Mouse (Mus musculus) urinary bladder, postnatal 10 days (tissue): ENCODE results near the gene Efna3.

Source experiments
- DNase-seq: peaks from one replicate; pipeline ENCODE4 v3.0.0; 2022; ENCODE audit warnings: low spot score

The Efna3 gene

DNA sequence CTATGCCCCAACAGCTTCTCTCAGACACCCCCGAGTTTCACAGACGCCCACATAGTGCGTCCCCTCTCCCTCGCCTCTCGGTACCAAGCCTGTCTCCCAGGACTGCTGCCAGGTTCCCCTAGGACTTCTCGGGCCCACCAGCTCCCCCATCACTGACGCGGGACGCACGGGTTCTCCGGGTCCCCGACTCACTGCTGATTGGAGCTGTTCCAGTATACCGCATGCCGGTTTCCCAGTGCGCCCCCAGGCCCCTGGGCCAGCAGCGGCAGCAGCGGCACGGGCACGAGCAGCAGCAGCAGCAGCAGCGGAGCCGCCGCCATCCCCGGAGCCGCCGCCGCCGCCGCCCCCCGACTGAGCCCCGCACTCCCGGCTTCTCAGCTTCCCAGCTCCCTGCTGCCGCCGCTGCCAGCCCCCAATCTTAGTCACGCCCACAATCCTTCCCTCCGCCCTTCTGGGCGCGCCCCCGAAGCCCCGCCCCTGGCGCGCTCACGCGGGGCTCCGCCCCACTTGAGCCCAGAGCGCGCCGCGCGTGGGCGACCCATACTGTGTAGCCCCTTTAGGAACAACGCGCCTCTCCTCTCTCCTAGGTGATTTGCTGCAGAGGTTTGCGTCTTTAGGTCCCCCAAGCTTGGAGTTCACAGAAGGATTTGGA is at the start of gene Efna3:
TSS of gene Efna3 (minus strand) at position 452 of the 652 bp plus-strand sequence.
- no peak for DNase-seq

DNA sequence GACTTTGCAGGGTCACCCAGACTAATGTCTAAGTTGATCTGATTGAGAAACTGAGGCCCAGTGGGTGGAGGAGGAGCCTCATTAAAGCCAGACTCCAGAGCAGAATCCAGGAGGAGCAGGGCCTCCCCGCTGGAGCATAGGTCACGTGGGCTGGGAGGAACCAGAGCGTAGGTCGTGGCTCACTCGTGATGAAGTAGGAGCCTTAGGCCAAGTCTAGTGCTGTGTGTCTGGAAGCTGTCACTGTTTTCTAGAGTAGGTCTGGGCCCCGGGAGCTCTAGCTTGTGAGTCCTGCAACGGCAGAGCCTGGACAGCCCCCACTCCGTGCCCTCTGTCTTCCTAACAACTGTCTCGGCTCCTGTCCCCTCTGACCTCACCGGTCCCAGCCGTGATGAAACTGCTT is 44.6 kb upstream of the Efna3 start:
- no peak for DNase-seq

DNA sequence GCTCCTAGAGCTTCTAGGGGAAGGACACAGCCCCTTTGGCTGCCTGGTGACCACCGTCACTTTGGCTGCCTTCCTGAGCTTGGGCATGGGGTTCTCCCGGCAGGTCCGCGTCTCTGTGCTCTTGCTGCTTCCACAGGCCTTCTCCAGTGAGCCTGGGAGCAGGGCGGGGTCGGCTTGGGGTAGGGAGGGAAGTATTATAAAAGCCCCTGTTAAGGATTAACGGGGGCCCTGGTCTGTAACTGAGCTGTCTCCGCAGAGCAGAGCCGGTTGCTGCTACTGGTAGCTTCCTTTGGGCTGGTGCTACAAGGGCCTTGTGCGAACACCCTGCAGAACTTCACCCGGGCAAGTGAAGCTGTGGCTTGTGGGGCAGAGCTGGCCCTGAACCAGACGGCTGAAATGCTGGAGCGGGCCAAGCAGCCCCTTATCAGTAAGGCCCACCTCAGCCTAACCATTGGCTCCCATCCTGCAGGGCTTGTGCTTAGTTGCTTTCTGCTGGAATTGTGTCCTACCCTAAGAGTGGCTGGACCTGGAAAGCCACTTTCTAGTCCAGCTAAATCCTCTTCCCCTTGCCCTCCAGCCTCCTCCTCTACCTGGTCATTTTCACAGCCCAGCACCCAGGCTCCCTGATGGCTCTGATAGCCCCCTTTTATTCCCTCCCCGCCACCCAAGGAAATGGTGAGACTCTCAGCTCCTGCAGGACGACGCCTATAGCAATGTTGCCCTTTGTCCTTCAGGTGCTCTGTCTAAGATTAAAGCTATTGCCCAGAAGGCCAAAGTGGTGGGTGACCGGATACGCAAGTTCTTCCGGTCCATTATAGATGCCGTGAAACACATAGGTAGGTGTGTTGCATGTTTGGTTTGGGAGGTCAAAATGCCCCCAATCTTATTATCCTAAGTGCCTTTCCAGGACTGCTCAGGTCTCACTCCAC is 43.0 kb upstream of the Efna3 start:
- DNase-seq, result no peak

DNA sequence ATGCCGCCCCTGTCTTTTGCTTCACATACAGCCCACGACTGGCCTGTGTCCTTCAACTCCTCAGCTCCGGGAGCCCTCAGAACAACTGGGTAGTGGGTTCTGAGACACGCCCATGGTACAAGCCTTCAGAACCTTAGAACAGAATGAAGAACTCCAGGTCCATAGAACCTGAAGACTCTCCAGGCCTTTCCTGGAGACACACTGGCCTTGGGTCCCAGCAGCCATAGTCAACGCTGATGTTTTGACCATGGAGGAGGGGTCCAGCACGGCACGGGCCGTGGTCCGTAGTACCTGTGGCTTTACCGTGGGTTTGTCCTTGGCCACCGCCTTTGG is 42.4 kb upstream of the Efna3 start, which contains the start of gene Dcst1:
TSS of gene Dcst1 (minus strand) at position 101 of the 333 bp plus-strand sequence.
- no peak for DNase-seq

DNA sequence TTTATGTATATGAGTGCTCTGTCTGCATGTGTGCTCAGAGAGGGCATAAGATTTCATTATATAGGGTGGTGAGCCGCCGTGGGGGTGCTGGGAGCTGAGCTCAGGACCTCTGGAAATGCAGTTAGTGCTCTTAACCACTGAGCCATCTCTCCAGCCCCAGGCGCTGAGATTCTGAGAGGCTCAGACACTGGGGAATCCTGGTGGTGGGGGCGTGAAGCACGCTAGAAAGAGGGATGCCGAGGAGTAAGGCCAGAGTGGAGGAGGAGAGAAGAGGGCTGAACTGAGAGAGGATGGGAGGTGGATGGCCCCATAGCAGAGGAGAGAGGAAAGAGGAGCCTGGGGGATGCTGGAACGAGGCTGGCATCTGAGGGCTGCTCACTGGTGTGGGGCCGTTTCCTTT is 41.9 kb upstream of the Efna3 start:
- no peak for DNase-seq

DNA sequence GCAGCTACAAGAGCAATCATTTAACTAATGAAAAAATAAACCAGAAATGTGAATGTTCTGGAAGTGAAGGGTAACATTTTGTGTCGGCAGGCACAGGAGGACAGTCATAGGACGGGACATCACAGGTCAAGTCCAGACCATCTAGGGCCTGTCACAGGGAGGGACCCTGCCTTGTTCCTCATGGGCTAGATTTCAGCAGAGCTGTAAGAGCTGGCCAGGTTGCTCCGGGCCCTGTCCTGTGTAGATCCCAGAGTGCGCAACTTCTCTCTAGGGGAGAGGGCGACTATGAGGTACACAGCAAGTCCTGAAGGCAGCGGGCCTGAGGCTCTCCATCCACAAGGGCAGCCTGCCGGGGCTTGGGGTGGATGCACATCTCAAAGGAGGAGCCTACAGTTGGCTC is 38.9 kb upstream of the Efna3 start, which contains the start of gene Dcst2:
TSS of gene Dcst2 (plus strand) at position 301 of the 400 bp plus-strand sequence.
- DNase-seq, result no peak

DNA sequence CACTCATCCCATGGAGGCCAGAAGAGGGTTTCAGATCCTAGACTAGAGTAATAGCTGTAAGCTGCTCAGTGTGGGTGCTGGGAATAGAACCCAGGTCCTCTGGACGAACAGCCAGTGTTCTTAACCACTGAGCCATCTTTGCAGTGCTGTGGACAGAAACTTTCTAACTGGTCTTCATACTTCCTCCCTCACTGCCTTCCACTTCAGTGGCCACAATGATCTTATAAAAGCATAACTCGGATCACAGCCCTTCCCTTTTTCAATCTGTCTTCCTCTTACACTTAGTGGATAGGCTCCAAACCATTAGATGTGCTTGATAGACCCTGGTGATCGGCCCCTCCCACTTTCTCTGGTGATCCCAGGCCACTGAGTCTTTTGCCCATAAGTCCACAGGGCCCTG is 37.5 kb upstream of the Efna3 start:
- DNase-seq, result no peak

DNA sequence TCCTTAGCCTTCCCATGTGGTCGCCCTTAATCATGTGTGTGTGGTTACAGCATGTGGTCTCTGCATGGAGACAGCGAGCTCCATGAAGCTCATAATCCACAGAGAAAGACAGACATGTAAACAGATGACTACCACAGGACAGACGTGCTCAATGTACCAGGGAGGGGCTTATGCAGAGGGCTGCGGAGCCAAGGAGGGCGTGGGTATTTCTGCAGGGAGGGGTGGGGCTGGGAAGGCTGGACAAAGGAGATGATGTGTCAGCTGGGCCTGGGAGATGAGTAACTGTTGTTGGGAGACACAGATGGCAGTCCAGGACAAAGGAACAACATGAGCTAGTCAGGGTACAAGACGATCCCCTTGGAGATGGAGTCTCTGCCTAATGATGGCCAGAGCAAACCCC is 36.9 kb upstream of the Efna3 start:
- DNase-seq, result no peak

DNA sequence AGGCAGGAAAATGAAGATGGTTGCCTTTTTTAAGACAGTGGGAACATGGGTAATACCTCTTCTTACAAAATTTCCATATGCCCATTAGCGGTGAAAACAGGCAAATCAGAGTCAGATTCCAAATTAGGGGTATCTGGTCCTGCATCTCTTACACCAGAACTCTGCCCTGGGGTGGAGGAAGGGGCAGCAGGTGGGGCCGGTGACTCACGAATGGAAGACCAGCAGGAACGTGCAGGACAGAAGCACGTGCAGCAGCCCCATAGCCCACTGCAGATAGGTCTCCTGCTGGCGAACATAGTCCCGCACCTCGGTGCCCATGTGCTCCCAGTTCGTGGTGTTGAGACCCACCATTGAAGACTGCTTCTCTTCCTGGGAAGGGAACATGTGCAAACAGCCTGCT is 33.3 kb upstream of the Efna3 start:
- DNase-seq, result no peak

DNA sequence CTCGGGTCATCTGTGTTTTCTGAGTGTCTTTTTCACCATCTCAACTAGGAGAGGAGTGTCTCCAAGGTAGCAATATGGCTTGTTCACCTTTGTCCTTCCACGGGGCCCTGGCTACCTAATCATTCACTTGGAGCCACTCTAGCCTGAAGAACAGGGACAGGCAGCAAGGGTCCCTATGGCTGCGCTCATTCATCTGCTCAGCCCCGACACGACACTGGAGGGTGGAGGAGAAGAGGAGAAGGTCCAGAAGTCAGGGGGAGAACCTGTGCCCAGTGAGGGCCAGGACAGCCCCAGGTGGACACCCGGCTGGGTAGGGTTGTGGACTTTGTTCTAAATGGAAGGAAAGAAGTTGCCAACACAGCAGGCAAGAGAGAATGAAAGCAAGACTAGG is 32.7 kb upstream of the Efna3 start:
- DNase-seq, result no peak

DNA sequence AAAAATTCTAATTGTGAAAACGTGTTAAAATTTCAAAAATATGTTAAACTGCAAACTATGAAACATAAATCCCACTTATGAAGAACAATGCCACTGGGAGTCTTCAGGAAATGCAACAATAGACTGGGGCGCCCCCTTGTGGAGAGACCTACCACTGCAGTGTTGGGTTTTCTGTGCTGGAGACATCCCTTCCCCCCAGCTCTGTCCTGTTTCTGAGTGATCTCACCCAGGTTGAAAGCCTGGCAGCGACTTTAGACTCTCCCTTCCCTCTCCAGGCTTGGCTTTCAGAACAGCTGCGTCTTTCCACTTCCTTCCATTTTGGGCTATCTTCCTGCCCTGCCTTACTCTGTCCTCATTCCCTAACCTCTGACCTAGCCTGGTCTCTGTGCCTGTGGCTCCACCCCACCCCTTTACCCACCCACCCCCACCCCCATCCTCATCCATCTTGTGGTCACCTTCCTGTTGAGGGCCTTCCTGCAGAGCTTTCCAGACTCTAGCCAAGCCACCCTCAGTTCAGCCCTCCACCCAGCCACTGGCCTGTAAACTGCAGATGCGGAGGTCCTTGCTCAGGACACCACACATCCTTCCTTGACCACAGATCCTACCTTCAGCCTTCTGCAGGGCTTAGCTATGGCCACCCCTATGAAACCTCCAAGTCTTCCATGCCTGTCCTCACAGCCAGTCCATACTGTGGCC is 32.2 kb upstream of the Efna3 start:
- peak; percentile 56 for DNase-seq

DNA sequence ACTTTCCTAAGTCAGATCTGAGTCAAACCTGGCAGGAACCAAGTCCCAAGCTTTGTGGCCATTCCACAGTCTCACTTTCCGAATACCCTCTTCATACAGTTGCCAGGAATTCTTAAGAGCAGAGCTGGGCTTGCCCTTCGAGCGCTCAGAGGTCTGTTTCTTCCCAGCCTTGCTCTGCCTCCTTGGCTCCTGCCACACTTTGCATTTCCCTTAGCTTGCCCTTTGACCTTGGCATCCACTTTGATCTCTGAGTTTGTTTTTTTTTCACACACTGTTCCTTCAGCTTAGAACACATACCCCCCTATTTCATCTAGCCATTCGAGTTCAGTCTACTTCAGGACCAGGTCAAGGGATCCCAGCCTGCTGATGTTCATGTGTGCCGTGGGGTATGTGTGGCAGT is 28.5 kb upstream of the Efna3 start:
- DNase-seq, result no peak

DNA sequence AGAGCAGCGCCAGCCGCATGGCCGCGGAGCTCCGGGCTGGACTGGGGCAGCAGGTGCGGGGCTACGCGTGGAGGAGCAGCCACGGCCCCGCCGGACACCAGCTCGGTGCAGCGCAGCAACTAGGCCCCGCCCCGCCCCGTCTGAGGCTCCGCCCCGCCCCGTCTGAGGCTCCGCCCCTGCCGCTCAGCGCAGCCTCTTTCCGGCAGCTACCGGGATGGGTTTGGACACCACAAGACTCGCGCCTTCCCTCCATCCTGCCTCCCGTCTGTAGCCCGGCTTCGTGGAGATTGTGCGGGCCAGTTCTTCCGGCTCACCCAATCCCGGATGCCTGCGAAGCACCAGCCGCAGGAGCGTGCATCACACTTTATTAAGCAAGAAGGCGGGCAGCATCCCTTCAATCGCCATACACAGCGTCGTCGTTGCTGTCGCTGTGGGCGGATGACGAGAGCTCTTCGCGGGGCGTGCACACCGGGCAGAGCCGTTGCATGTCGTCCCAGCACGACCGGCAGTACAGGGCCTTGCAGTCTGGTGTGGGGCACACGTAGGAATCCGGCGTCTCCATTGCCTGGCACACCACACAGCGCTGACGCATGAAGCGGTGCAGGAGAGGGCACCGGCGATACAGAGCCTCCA is 27.2 kb upstream of the Efna3 start, which contains the start of gene Adam15:
TSS of gene Adam15 (minus strand) at position 128 of the 633 bp plus-strand sequence.
- DNase-seq, result peak; percentile 62

DNA sequence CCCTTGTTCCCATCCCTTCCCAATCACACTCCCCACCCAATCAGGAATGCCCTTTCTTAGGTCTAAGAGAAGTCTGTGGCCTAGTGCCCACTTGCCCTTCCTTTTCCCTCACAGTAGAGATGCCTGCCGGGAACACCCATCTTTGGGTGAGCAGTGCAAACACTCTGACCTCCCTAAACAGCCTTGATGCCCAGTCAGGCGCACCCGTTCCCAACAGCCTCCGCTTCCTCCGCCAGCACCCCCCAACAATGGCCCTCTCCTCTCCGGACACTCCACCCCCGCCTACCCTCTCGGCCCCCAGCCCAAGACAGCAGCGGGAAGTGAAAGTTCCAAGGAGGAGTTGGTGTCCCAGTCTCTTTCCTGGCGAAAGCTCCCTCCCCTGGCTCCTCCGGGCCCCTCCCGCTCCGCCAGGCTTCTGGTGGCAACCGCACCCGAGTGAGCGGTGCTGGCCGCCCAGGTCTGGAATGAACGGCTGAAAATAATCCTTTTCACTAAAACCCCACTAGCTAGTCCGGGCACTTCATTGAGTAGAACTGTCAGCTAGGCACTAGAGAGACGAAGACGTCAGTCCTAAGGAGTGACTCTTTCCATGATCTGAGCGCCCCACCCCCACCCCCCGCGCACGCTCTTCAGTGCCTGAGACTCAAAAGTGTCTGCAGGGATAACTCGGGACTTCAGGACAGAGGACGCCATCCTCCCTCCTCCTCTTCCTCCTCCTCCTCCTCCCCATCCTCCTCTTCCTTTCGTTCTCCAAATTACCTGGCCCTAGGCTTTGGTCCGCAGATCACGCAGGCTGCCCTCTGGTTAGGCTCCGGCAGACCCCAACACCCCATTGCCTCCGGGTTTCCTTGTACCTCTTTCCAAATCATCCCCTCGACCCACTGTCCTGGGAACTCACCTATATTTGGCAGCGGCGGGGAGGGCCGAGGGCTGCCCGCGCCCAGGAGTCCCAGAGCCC is 26.4 kb upstream of the Efna3 start:
- no peak for DNase-seq

DNA sequence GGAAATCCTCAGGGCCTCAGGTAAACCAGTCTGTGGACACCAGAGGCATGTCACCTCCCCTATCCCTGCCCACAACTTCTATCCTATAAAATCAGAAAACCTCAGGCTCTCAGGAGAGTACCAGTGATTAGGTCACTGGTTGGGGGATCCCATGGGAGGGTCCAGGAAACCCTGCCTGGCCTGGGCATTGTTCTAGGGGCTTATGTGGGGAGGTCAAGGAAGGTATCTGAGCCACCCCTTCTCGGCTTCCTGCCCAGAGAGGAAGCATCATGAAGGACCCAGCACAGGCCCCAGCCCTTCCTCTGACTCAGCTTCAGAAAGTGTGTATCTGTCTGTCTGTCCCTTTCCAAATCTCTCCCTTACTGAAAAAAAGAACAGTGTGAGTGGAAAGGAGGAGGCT is 25.2 kb upstream of the Efna3 start:
- no peak for DNase-seq

DNA sequence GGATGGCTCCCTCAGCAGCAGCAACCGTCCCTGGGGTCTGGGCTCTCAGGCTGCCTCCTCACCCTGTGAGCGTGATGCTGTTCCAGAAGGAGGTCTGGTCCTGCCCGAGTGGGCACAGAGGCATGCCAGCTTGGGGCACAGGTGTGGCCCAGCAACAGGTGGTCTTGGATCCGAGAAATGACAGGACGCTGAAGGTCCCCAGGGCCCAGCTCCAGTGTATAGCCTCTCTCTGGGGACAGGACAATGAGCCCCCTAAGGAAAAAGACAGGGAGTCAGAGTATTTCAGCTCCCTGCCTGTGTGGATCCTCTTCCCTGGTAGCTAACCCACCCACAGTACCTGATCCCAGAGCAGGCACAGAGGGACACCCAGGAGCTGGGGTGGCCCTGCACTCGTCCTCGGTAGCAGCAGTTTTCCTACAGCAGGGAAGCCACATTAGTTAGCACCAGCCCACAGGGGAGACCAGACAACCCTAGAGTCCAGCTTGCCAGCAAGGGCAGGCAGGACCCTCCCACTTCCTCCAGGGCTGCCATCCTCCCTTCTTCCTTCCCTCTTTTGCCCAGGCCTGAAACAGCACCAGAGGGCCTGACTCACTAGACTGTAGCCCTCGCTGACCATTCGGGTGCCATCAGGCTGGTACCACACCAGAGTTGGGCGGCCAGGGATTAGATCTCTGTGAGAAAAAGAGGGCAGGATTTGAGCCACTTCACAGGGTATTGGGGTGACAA is 24.2 kb upstream of the Efna3 start:
- DNase-seq, result no peak

DNA sequence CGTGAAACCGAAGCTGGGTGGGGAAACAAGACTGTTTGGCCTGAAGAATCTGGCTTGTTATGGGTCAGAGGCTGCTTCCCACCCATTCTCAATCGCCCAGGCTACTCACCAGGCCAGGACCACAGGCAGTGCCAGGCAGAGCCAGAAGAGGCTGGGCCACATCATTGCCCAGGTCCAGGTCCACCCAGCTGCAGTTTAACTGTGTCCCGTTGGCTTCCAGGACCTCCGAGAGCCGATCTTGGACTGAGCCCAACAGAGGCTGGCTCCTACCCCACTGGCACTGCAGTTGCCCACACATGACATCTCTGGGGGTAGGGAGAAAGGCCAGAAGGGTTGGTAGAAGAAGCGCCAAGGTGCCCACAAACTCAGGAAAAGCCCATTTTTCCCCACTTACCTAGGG is 20.5 kb upstream of the Efna3 start:
- DNase-seq, result no peak

DNA sequence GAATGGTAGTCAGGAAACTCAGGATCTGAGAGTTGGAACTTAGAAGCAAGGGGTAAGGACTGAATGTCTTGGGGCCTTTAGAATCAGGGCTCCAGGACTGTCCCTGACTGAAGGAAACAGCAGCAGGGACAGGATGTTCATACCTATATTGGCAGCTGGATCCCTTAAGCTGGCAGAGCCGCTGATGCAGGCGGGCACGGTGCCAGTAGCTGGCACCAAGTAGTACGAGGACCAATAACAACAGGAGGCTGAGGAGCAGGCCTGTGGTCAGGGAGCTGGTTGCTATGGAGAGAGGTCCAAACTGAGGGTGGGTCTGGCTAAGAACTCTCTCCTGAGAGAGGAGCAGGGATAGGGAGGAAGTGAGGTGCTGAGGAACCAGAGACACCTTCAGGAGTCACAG is 19.0 kb upstream of the Efna3 start:
- no peak for DNase-seq

DNA sequence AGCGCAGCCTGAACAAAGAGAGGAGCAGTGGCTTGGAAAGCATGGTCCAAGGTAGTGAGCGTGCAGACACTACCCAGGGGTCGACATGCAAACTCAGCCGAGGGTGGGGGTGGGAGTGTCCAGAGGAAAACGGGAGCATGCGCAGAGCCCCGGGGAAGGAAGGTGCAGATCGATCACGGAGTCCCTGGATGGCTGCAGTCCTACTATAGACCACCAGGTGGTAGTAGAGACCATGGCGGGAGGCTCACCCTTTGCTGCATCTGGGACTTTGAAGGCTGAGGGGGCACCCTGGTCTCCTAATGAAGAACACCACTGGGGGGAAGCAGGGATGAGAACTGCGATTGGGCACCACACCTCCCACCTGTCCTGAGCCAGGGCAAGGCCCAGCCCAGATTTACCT is 17.7 kb upstream of the Efna3 start:
- DNase-seq, result peak; percentile 54

DNA sequence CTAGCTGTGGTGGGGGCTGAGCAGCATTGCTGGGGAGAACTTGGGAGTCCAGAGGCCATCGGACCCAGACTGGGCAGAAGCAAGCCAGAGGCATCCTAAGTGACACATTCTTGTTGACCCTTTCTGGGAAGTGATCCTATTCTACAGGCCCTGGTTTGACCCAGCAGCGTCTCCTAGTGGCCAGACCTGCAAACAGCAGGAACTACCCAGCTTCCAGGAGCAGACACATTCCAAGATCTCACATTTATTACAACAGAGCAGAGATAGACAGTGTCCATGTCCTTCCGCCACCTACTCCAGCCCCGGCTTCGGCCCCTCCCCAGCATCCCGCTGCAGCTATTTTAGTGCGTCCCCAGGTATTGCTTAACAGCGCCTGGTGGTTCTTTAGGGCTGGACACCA is 16.7 kb upstream of the Efna3 start:
- no peak for DNase-seq
